In the genomic region with DNA sequence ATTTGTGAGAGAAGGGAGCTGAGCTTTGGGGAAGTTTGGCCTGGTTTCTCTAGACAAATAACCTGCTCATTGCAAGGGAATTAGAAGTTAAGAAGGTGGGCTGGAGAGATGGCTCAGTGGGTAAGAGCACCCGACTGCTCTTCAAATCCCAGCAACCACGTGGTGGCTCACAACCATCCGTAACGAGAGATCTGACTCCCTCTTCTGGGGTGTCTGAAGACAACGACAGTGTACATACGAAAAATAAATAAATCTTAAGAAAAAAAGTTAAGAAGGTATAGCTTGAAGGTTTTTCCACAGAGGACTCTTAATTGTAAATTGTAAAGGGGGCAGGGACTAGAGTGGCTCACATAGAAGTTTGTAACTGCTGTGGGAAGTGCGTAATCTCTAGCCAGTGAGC, we compare ENCODE assay signal across 7 mouse cellular contexts. TPM values are rescaled to one million over a fixed set of nuclear protein-coding genes. Genes with fewer than 3 reads are reported as not detected.
DNase-seq lines count a peak whose midpoint lies in the region; ATAC-seq and TF ChIP-seq lines count a peak whose summit lies in the region.

No protein-coding gene starts in this region.

- TF ChIP-seq EP300 in MEL (IDR thresholded peaks at IDR 0.05; ENCODE audit: low read depth in 1 of 2, low read length in 2 of 2): no peak

- TF ChIP-seq CTCF in layer of hippocampus, adult 2 months (conservative IDR thresholded peaks at IDR 0.05): peak; percentile 44
- TF ChIP-seq CTCF in MEL (IDR thresholded peaks at IDR 0.05 in 2 of 3, conservative IDR thresholded peaks at IDR 0.05 in 1 of 3; ENCODE audit: control insufficient read depth in 1 of 3, insufficient read depth in 1 of 3, low read depth in 2 of 3, low read length in 3 of 3, poor library complexity in 1 of 3, severe bottlenecking in 1 of 3): peak in 1 of 3 experiments; percentile 4; a peak in 1 of 6 replicates

- H3K9me3 ChIP-seq in MEL (replicated peaks; ENCODE audit: insufficient read depth, low read length): no peaks in the 10 kb centered on the region
- H3K9me3 ChIP-seq in embryonic facial prominence, embryonic 12.5 days: no peaks in the 10 kb centered on the region

- H3K4me2 ChIP-seq in embryonic facial prominence, embryonic 12.5 days (replicated peaks): peak overlapping the region; percentile 46; the same call in 1 of the 2 replicates

- H3K36me3 ChIP-seq in MEL (ENCODE audit: control insufficient read depth in 1 of 2, insufficient read depth in 2 of 2, low read length in 2 of 2) (peaks cover 15 to 35% of the 10 kb centered on the region in 2 experiments), macrophage (ENCODE audit: inconsistent target) (peaks cover 7% of the 10 kb centered on the region; the same call in 1 of the 2 replicates)
- H3K36me3 ChIP-seq in embryonic facial prominence, embryonic 12.5 days: peaks cover 8% of the 10 kb centered on the region

- H3K79me2 ChIP-seq in MEL (ENCODE audit: control insufficient read depth, insufficient read depth, low read length, poor library complexity) (peaks cover 26% of the 10 kb centered on the region), macrophage (ENCODE audit: inconsistent target) (peaks cover 28% of the 10 kb centered on the region)

- peaks cover 20 to 32% of the 10 kb centered on the region in 2 experiments for H3K4me1 ChIP-seq in MEL (ENCODE audit: control insufficient read depth in 1 of 2, insufficient read depth in 2 of 2, low read length in 2 of 2)
- peaks cover 43% of the 10 kb centered on the region for H3K4me1 ChIP-seq in embryonic facial prominence, embryonic 12.5 days

- H3K27ac ChIP-seq in layer of hippocampus, adult 2 months: peak overlapping the region; percentile 99; the same call in 1 of the 2 replicates
- H3K27ac ChIP-seq in MEL (ENCODE audit: control insufficient read depth, low read depth, low read length): peak overlapping the region; percentile 96
- peak overlapping the region; percentile 70; the same call in 1 of the 2 replicates for H3K27ac ChIP-seq in embryonic facial prominence, embryonic 12.5 days
- peak overlapping the region; percentile 92 for H3K27ac ChIP-seq in macrophage

- TF ChIP-seq POLR2A in MEL (IDR thresholded peaks at IDR 0.05; ENCODE audit: control insufficient read depth in 1 of 2, insufficient read depth in 1 of 2, low read depth in 1 of 2, low read length in 2 of 2, poor library complexity in 1 of 2): no peak

- no peak overlapping the region for H3K4me3 ChIP-seq in layer of hippocampus, adult 2 months
- H3K4me3 ChIP-seq in MEL (ENCODE audit: control insufficient read depth in 1 of 2, insufficient read depth in 1 of 2, low read depth in 2 of 2, low read length in 2 of 2): peak overlapping the region; percentile 62 to 68
- no peak overlapping the region for H3K4me3 ChIP-seq in embryonic facial prominence, embryonic 12.5 days
- peak overlapping the region; percentile 3; the same call in 1 of the 2 replicates for H3K4me3 ChIP-seq in macrophage (ENCODE audit: inconsistent target)

- no peaks in the 10 kb centered on the region for H3K27me3 ChIP-seq in MEL (ENCODE audit: control insufficient read depth in 1 of 2, insufficient read depth in 2 of 2, low read length in 2 of 2)
- H3K27me3 ChIP-seq in embryonic facial prominence, embryonic 12.5 days: no peaks in the 10 kb centered on the region

- DNase-seq in layer of hippocampus, adult 2 months (ENCODE audit: low spot score in 2 of 2): no peak
- DNase-seq in layer of hippocampus, postnatal 25 days (ENCODE audit: extremely low spot score in 1 of 2, low spot score in 1 of 2): no peak
- DNase-seq in MEL (ENCODE audit: low read depth, low spot score): no peak
- DNase-seq in frontal cortex, postnatal 10 days (ENCODE audit: low spot score in 2 of 2): no peak
- no peak for DNase-seq in right cerebral cortex, adult 18-20 months

- WGBS in embryonic facial prominence, embryonic 12.5 days: 35% methylated on average over 7 of the region's 7 CpGs
- WGBS in macrophage (ENCODE audit: missing documents): 22% methylated on average over 7 of the region's 7 CpGs

- peak overlapping the region; percentile 76 for H3K9ac ChIP-seq in MEL (ENCODE audit: control insufficient read depth, low read depth, low read length, poor library complexity, severe bottlenecking)
- H3K9ac ChIP-seq in embryonic facial prominence, embryonic 12.5 days: no peak overlapping the region

- no peak for ATAC-seq in embryonic facial prominence, embryonic 12.5 days (ENCODE audit: insufficient number of reproducible peaks, insufficient read depth, low FRiP score, low TSS enrichment)

- TF ChIP-seq RAD21 in MEL (IDR thresholded peaks at IDR 0.05; ENCODE audit: low read depth, low read length): no peak

TF ChIP-seq in MEL, 35 proteins besides CTCF, POLR2A, EP300 and RAD21 (continues in another document):
- TF ChIP-seq ZNF384 (IDR thresholded peaks at IDR 0.05; ENCODE audit: low read depth, low read length) (peak; percentile 24; the same call in 1 of the 2 replicates), MAX (IDR thresholded peaks at IDR 0.05; ENCODE audit: low read length) (peak; percentile 85), RCOR1 (IDR thresholded peaks at IDR 0.05; ENCODE audit: low read depth, low read length) (0 out of 2 replicates have a peak, but pooled peaks have one; percentile 5), SIN3A (IDR thresholded peaks at IDR 0.05; ENCODE audit: low read length) (peak; percentile 7; the same call in 1 of the 2 replicates), USF2 (IDR thresholded peaks at IDR 0.05; ENCODE audit: borderline replicate concordance in 1 of 2, insufficient read depth in 1 of 2, low read depth in 1 of 2, low read length in 2 of 2) (no peak), CHD1 (IDR thresholded peaks at IDR 0.05; ENCODE audit: low read depth, low read length) (0 out of 2 replicates have a peak, but pooled peaks have one; percentile 9), KAT2A (conservative IDR thresholded peaks at IDR 0.05; ENCODE audit: low read depth, low read length) (no peak), MXI1 (IDR thresholded peaks at IDR 0.05; ENCODE audit: low read depth, low read length) (peak; percentile 78), HCFC1 (IDR thresholded peaks at IDR 0.05; ENCODE audit: low read depth, low read length) (no peak), USF1 (IDR thresholded peaks at IDR 0.05; ENCODE audit: low read depth, low read length) (peak; percentile 75)

RNA-seq across cellular contexts. Expression of gene Pnrc2, which starts 1.9 kb away (rescaled TPM):
- 10 to 100 TPM; 52.7 to 54.8 TPM for total RNA-seq in layer of hippocampus, adult 2 months (2021)
- 10 to 100 TPM; 54.0 to 55.9 TPM for total RNA-seq in layer of hippocampus, postnatal 25 days (2021)
- 49.8 and 50.7 TPM in 2 replicates for total RNA-seq in MEL (2012; rRNA removed)
- polyA plus RNA-seq in MEL (2012; ENCODE audit: insufficient read depth in 1 of 2, insufficient read length in 2 of 2, low read depth in 1 of 2, low replicate concordance in 2 of 2, missing spikeins in 1 of 2) (10 to 100 TPM; 48.0 to 76.3 TPM), macrophage (2018) (74.9 to 124 TPM (median 112 TPM) in 3 replicates)
- polyA plus RNA-seq in embryonic facial prominence, embryonic 12.5 days (2016; fragmentation: Nextera tagmentation; extraction: Ambion mirVana): 177 and 187 TPM in 2 replicates
- total RNA-seq in macrophage (2018; cell fraction: chromatin; rRNA removed): 100 to 1,000 TPM in 6 of 26 experiments, 10 to 100 TPM in 20; 27.7 to 186 (median 67.0) TPM
- 100 to 1,000 TPM in 13 of 26 experiments, 10 to 100 TPM in 13; 52.1 to 171 (median 102) TPM for total RNA-seq in macrophage (2018; cell fraction: cytosol; rRNA removed)
- 100 to 1,000 TPM in 8 of 26 experiments, 10 to 100 TPM in 18; 40.7 to 152 (median 92.0) TPM for total RNA-seq in macrophage (2018; cell fraction: nucleus; rRNA removed)

RNA-seq across cellular contexts. Expression of gene Cnr2, which starts 19.6 kb away (rescaled TPM):
- under 1 TPM in 1 of 2 experiments, not detected in 1; 0.12 TPM for total RNA-seq in layer of hippocampus, adult 2 months (2021)
- under 1 TPM in 1 of 2 experiments, not detected in 1; 0.21 TPM for total RNA-seq in layer of hippocampus, postnatal 25 days (2021)
- total RNA-seq in MEL (2012; rRNA removed): 9.8 and 10.2 TPM in 2 replicates
- polyA plus RNA-seq in MEL (2012; ENCODE audit: insufficient read depth in 1 of 2, insufficient read length in 2 of 2, low read depth in 1 of 2, low replicate concordance in 2 of 2, missing spikeins in 1 of 2): 1 to 10 TPM in 1 of 2 experiments, not detected in 1; 6.8 TPM
- 0.19 and 0.38 TPM in 2 replicates for polyA plus RNA-seq in embryonic facial prominence, embryonic 12.5 days (2016; fragmentation: Nextera tagmentation; extraction: Ambion mirVana)
- 10 to 100 TPM in 2 of 26 experiments, 1 to 10 TPM in 17, under 1 TPM in 6, not detected in 1; 0.29 to 13.9 (median 2.3) TPM for total RNA-seq in macrophage (2018; cell fraction: chromatin; rRNA removed)
- 10 to 100 TPM in 15 of 26 experiments, 1 to 10 TPM in 11; 1.3 to 26.0 (median 11.6) TPM for total RNA-seq in macrophage (2018; cell fraction: cytosol; rRNA removed)
- 10 to 100 TPM in 14 of 26 experiments, 1 to 10 TPM in 11, under 1 TPM in 1; 0.48 to 28.5 (median 10.9) TPM for total RNA-seq in macrophage (2018; cell fraction: nucleus; rRNA removed)
- 9.0 to 20.9 TPM (median 11.2 TPM) in 3 replicates for polyA plus RNA-seq in macrophage (2018)

RNA-seq across cellular contexts. Expression of gene Srsf10, which starts 20.0 kb away (rescaled TPM):
- total RNA-seq in layer of hippocampus, adult 2 months (2021): 10 to 100 TPM; 82.6 to 94.2 TPM
- total RNA-seq in layer of hippocampus, postnatal 25 days (2021): 10 to 100 TPM; 78.4 to 78.6 TPM
- total RNA-seq in MEL (2012; rRNA removed): 129 and 142 TPM in 2 replicates
- 100 to 1,000 TPM; 222 to 361 TPM for polyA plus RNA-seq in MEL (2012; ENCODE audit: insufficient read depth in 1 of 2, insufficient read length in 2 of 2, low read depth in 1 of 2, low replicate concordance in 2 of 2, missing spikeins in 1 of 2)
- polyA plus RNA-seq in embryonic facial prominence, embryonic 12.5 days (2016; fragmentation: Nextera tagmentation; extraction: Ambion mirVana): 342 and 361 TPM in 2 replicates
- 100 to 1,000 TPM; 133 to 333 (median 221) TPM for total RNA-seq in macrophage (2018; cell fraction: chromatin; rRNA removed)
- 10 to 100 TPM; 36.4 to 57.5 (median 44.8) TPM for total RNA-seq in macrophage (2018; cell fraction: cytosol; rRNA removed)
- 100 to 1,000 TPM; 102 to 294 (median 170) TPM for total RNA-seq in macrophage (2018; cell fraction: nucleus; rRNA removed)
- 50.4 to 69.4 TPM (median 56.2 TPM) in 3 replicates for polyA plus RNA-seq in macrophage (2018)

RNA-seq across cellular contexts. Expression of gene Fuca1, which starts 45.0 kb away (rescaled TPM):
- 10 to 100 TPM; 39.4 to 39.7 TPM for total RNA-seq in layer of hippocampus, adult 2 months (2021)
- 10 to 100 TPM; 40.5 to 40.7 TPM for total RNA-seq in layer of hippocampus, postnatal 25 days (2021)
- total RNA-seq in MEL (2012; rRNA removed): 26.8 and 33.7 TPM in 2 replicates
- polyA plus RNA-seq in MEL (2012; ENCODE audit: insufficient read depth in 1 of 2, insufficient read length in 2 of 2, low read depth in 1 of 2, low replicate concordance in 2 of 2, missing spikeins in 1 of 2): 10 to 100 TPM in 1 of 2 experiments, not detected in 1; 48.6 TPM
- polyA plus RNA-seq in embryonic facial prominence, embryonic 12.5 days (2016; fragmentation: Nextera tagmentation; extraction: Ambion mirVana): 51.6 and 59.7 TPM in 2 replicates
- total RNA-seq in macrophage (2018; cell fraction: chromatin; rRNA removed): 100 to 1,000 TPM in 11 of 26 experiments, 10 to 100 TPM in 15; 17.9 to 210 (median 80.2) TPM
- 100 to 1,000 TPM in 10 of 26 experiments, 10 to 100 TPM in 16; 62.4 to 180 (median 86.0) TPM for total RNA-seq in macrophage (2018; cell fraction: cytosol; rRNA removed)
- total RNA-seq in macrophage (2018; cell fraction: nucleus; rRNA removed): 100 to 1,000 TPM in 8 of 26 experiments, 10 to 100 TPM in 18; 31.1 to 178 (median 73.6) TPM
- 158 to 239 TPM (median 178 TPM) in 3 replicates for polyA plus RNA-seq in macrophage (2018)

Comparison
In these comparisons a context has a peak if more than half of its experiments do, and no peak if none do; other contexts are left out.
1. H3K4me3 ChIP-seq: peak in MEL (2 of 2) and macrophage (single experiment); none in layer of hippocampus, adult 2 months (single experiment) and embryonic facial prominence, embryonic 12.5 days (single experiment).
2. Peak in every context shown above with its lines, with median percentiles within 50 percentile points of each other: H3K27ac ChIP-seq.